Mouse (Mus musculus): ENCODE results near the gene Neil1.

DNA sequence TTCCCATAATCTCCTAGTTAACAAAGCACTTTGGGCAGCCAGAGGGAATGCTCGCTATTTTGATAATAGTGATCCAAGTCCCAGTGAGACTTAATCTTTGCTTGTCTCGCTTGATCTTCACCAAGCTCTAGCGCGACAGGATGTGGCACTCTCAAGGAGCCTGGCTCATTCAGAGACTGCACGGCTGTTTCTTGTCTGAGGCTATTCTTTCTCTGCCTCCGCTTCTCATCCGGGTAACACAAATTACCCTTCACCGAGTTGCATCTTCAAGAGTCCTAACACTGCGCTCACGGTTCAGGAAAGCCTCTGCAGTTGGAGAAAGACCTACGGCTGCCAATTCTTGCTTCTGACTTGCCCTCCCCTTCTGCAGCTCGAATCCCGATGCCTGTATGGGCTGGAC is 9.4 kb upstream of the Neil1 start:
- no peak for TF ChIP-seq CTCF (IDR thresholded peaks at IDR 0.05; ENCODE audit: control insufficient read depth, insufficient read depth, insufficient read length)
- TF ChIP-seq MAX (IDR thresholded peaks at IDR 0.05) = no peak
- no peak for TF ChIP-seq FOSL1 (IDR thresholded peaks at IDR 0.05; ENCODE audit: insufficient read depth, low read length, poor library complexity, severe bottlenecking)
- TF ChIP-seq MYOD1 (IDR thresholded peaks at IDR 0.05; ENCODE audit: control insufficient read depth, insufficient read length, low read depth) = no peak
- no peak for TF ChIP-seq CEBPB (IDR thresholded peaks at IDR 0.05; ENCODE audit: low read depth)
- no peak for TF ChIP-seq MYOG (IDR thresholded peaks at IDR 0.05; ENCODE audit: control insufficient read depth, extremely low read depth, insufficient read length)
